ENCODE assay signal across 25 mouse cellular contexts in the genomic region with DNA sequence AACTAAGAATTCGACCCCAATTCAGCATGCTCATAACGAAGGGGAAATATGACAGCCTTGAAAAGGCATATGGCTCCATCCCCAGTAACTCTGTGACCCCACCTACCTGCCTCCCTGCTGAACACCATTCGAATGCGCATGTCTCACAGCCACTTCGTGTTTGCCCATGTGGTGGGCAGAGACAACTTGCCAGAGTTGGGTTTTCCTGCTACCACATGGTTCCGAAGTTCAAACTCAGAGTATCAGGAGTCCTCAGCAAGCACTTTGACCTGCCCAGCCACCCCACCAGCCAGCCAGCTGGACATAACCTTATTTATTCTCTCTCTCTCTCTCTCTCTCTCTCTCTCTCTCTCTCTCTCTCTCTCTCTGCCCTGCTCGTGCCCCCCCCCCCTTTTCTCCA.
"Had no signal": no experiment of that assay in that cellular context is flagged by ENCODE, and none has a peak within 500 bp of the region (broad histone marks: within the 10 kb centered on the region; RNA-seq: fewer than 3 reads in every experiment).

No protein-coding gene starts in this region.

- H3K27ac ChIP-seq: intestine, embryonic 15.5 days; kidney, postnatal 0 days; left cerebral cortex, adult 2 months; limb, embryonic 15.5 days; liver, embryonic 12.5 days; liver, embryonic 15.5 days; midbrain, embryonic 13.5 days; neural tube, embryonic 12.5 days; neural tube, embryonic 15.5 days had no signal

- DNase-seq: layer of hippocampus, postnatal 36 days; left cerebral cortex, postnatal 4 days; lung, embryonic 14.5 days; lung, postnatal 10 days; lung, postnatal 36 days; right cerebral cortex, adult 18-20 months; right cerebral cortex, postnatal 14 days; right cerebral cortex, postnatal 4 days; thymus, adult 2 months; thymus, postnatal 14 days; thymus, postnatal 4 days had no signal

- H3K9ac ChIP-seq: limb, embryonic 12.5 days; liver, embryonic 12.5 days; liver, embryonic 15.5 days; lung, embryonic 14.5 days; neural tube, embryonic 12.5 days had no signal

- H3K27me3 ChIP-seq: intestine, embryonic 15.5 days; limb, embryonic 15.5 days; megakaryocyte, embryonic 14.5 days; neural tube, embryonic 12.5 days; neural tube, embryonic 15.5 days had no signal

- ATAC-seq: hindbrain, embryonic 16.5 days; intestine, embryonic 15.5 days; liver, embryonic 12.5 days; midbrain, embryonic 13.5 days; midbrain, embryonic 16.5 days had no signal

- H3K36me3 ChIP-seq: intestine, embryonic 15.5 days; limb, embryonic 12.5 days; limb, embryonic 15.5 days; liver, embryonic 12.5 days; liver, embryonic 15.5 days; midbrain, embryonic 10.5 days; midbrain, embryonic 13.5 days; neural tube, embryonic 12.5 days; neural tube, embryonic 15.5 days had no signal

- H3K9me3 ChIP-seq: intestine, embryonic 15.5 days; limb, embryonic 12.5 days; limb, embryonic 15.5 days; liver, embryonic 12.5 days; liver, embryonic 15.5 days; megakaryocyte, embryonic 14.5 days; midbrain, embryonic 10.5 days; midbrain, embryonic 13.5 days; neural tube, embryonic 12.5 days; neural tube, embryonic 15.5 days had no signal

- H3K4me3 ChIP-seq: intestine, embryonic 15.5 days; left cerebral cortex, adult 2 months; limb, embryonic 15.5 days; liver, embryonic 12.5 days; liver, embryonic 15.5 days; megakaryocyte, embryonic 14.5 days; neural tube, embryonic 12.5 days; neural tube, embryonic 15.5 days had no signal

- H3K4me2 ChIP-seq: liver, embryonic 12.5 days; liver, embryonic 15.5 days had no signal
